Mouse (Mus musculus) brain, embryonic 14.5 days (tissue): Measurements from ENCODE around the gene Sh3rf3.

Experiments used
- CTCF ChIP-seq: fragments of 200-500 bp; IDR thresholded peaks from 2 replicates; pipeline ENCODE4 v1.5.1; 2012; ENCODE audit warnings: inconsistent platforms, mild to moderate bottlenecking, moderate library complexity, borderline replicate concordance; ENCODE audit not compliant: insufficient read depth, insufficient read length; ENCODE audit errors: extremely low read depth
- POLR2A ChIP-seq: fragments of 200-500 bp; IDR thresholded peaks from 2 replicates; pipeline ENCODE4 v1.6.1; 2012; ENCODE audit warnings: mild to moderate bottlenecking, inconsistent platforms, borderline replicate concordance; ENCODE audit not compliant: poor library complexity, insufficient read depth, insufficient read length, severe bottlenecking; ENCODE audit errors: extremely low read depth

DNA sequence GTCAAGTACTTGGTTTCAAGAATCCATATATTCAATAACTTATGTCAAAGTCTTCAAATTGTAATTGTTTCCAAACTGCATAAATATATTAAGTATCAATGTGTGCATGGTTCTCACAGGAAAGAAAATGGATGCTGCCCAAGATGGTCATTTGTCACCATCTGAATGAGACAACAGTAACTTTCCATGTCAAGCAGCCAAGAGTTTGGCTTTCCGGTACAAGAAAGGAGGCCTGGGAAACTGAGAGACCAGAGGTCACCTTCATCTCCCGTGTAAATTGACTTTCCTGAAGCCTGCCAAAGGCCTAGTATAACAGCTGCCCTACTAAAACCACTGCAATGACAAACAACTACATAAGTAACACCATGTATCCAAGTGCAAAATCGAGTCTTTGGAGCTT, 369.1 kb downstream of the Sh3rf3 start:
- no peak for TF ChIP-seq CTCF
- no peak for TF ChIP-seq POLR2A
